Mouse (Mus musculus): ENCODE measurements at regions not wholly inside any gene's neighbourhood (a gene's known extent, or its start where the extent isn't known, plus 50 kb on each side); places are given as distances from the start of the nearest gene placed in this dataset.

- DNase-seq (ENCODE audit: low read depth, low spot score), result no peak
Measured at GRCm38 (mm10) chr12:32488578-32488892, 110.0 kb downstream of the Ccdc71l start.

GRCm38 (mm10) chr12:32489415-32490139 is 111.1 kb downstream of the Ccdc71l start:
- DNase-seq (ENCODE audit: low read depth, low spot score), result no peak

- DNase-seq (ENCODE audit: low read depth, low spot score), result no peak
Measured at GRCm38 (mm10) chr12:32504196-32504595, 125.7 kb downstream of the Ccdc71l start.

GRCm38 (mm10) chr12:32508671-32509070 is 130.2 kb downstream of the Ccdc71l start:
- no peak for DNase-seq (ENCODE audit: low read depth, low spot score)

GRCm38 (mm10) chr12:32525586-32525985 is 147.1 kb downstream of the Ccdc71l start:
- DNase-seq (ENCODE audit: low read depth, low spot score), result no peak

GRCm38 (mm10) chr12:32531216-32531615 is 152.7 kb downstream of the Ccdc71l start:
- DNase-seq (ENCODE audit: low read depth, low spot score), result no peak

GRCm38 (mm10) chr12:32533641-32534040 is 155.1 kb downstream of the Ccdc71l start:
- no peak for DNase-seq (ENCODE audit: low read depth, low spot score)

GRCm38 (mm10) chr12:32545466-32545865 is 167.0 kb downstream of the Ccdc71l start:
- DNase-seq (ENCODE audit: low read depth, low spot score), result no peak

- DNase-seq (ENCODE audit: low read depth, low spot score), result no peak
Measured at GRCm38 (mm10) chr12:32546356-32546755, 167.9 kb downstream of the Ccdc71l start.

GRCm38 (mm10) chr12:32553793-32554192 is 175.3 kb downstream of the Ccdc71l start:
- DNase-seq (ENCODE audit: low read depth, low spot score), result no peak

GRCm38 (mm10) chr12:32567777-32568176 is 189.3 kb downstream of the Ccdc71l start:
- DNase-seq (ENCODE audit: low read depth, low spot score), result no peak

GRCm38 (mm10) chr12:32581304-32581703 is 202.8 kb downstream of the Ccdc71l start:
- no peak for DNase-seq (ENCODE audit: low read depth, low spot score)

- no peak for DNase-seq (ENCODE audit: low read depth, low spot score)
Measured at GRCm38 (mm10) chr12:32602131-32602815, 217.1 kb upstream of the Nampt start.

GRCm38 (mm10) chr12:32605353-32605752 is 214.0 kb upstream of the Nampt start:
- no peak for DNase-seq (ENCODE audit: low read depth, low spot score)

GRCm38 (mm10) chr12:32615000-32615399 is 204.3 kb upstream of the Nampt start:
- DNase-seq (ENCODE audit: low read depth, low spot score), result no peak

- DNase-seq (ENCODE audit: low read depth, low spot score), result no peak
Measured at GRCm38 (mm10) chr12:32616086-32616485, 203.3 kb upstream of the Nampt start.

- no peak for DNase-seq (ENCODE audit: low read depth, low spot score)
Measured at GRCm38 (mm10) chr12:32617031-32617430, 202.3 kb upstream of the Nampt start.

GRCm38 (mm10) chr12:32619830-32620229 is 199.5 kb upstream of the Nampt start:
- DNase-seq (ENCODE audit: low read depth, low spot score), result peak; percentile 26

GRCm38 (mm10) chr12:32621739-32622138 is 197.6 kb upstream of the Nampt start:
- no peak for DNase-seq (ENCODE audit: low read depth, low spot score)

GRCm38 (mm10) chr12:32628552-32628951 is 190.8 kb upstream of the Nampt start:
- no peak for DNase-seq (ENCODE audit: low read depth, low spot score)

GRCm38 (mm10) chr12:32632935-32633334 is 186.4 kb upstream of the Nampt start:
- DNase-seq (ENCODE audit: low read depth, low spot score), result no peak

GRCm38 (mm10) chr12:32635055-32635454 is 184.3 kb upstream of the Nampt start:
- peak; percentile 78 for DNase-seq (ENCODE audit: low read depth, low spot score)

GRCm38 (mm10) chr12:32637400-32638100 is 181.8 kb upstream of the Nampt start:
- DNase-seq (ENCODE audit: low read depth, low spot score), result peak; percentile 70
